Mouse (Mus musculus) spleen, adult 18-20 months (tissue): ENCODE data around the gene Wwc2.
A peak's percentile ranks its signal among the peaks of the same experiment; 100 is the strongest.

ENCODE experiments used
- DNase-seq, 2 experiments: peaks; one replicate each; pipeline ENCODE4 v3.0.0; 2022; ENCODE audit warnings: mixed read lengths in 2 of 2

Wwc2 gene

DNA sequence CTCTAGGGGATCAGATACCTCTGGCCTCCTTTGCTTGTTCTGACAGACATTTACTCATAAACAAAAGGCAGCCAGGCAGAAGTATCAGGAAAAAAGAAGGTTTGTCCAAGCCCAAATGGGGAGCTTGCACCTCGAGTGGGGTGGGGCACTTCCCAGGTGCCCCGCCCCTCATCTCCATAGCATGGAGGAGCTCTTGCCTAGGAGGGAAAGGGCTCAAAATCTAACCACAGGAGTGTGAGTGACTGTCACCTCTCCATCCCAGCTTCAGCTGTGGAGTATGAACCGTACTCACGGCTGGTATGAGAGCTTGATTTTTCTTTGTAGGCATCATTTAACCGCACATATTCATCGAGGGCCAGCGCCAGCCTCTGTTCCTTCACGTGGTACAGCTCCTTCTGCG, 90.4 kb downstream of the Wwc2 start:
- no peak for DNase-seq

DNA sequence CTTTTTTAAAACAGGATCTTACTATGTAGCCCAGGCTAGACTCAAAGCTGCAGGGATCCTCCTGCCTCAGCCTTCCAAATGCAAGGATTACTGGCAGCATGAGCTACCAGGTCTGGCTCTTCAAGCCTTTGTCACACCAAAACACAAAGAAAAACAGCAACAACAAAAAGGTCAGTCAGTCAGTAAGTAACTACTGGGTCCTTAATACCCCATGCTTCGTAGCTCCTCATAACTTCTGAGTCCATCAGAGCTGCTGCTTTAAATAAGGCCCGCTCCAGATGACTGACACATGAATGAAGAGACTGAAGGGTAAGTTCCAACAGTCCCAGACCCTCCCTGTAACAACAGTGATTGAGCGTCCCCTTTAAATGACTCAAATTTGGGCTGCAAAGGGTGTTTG, 90.8 kb downstream of the Wwc2 start:
- no peak for DNase-seq

DNA sequence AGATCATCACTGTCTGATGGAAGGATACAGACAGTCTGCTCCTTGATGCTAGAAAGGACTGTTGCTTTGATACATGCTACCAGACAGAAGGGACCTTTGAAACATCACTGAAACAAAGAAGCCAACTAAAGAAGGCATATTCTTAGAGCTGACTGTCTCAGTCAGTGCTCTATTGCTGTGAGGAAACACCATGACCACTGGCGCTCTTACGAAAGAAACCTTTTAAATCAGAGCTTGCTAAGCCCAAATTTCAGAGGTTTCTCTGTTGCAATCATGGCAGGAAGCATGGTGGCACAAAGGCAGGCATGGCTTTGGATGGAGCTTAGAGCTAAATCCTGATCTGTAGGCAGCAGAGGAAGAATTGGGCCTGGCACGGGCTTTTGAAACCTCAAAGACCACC, 98.3 kb downstream of the Wwc2 start:
- no peak for DNase-seq

DNA sequence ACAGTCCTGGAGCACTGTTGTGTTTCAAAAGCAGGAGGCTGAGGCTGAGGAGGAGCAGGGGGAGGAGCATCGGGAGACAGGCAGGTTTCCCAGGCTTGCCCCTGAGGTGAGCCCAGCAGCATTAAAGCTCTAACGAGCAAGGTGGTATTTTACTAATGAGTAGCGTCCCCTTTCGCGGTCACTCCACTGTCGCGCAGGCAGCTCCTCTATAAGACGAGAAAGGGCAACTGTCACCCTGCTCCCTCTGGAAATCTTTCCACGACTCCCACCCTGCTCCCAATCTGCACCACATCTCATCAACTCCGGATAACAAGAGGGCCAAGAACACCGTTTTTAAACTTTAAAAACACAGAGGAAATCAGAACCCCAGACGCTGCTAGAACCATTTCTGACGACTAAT, 99.1 kb downstream of the Wwc2 start:
- no peak for DNase-seq

GRCm38 (mm10) chr8:47890814-47891210, 99.9 kb downstream of the Wwc2 start:
- no peak for DNase-seq

DNA sequence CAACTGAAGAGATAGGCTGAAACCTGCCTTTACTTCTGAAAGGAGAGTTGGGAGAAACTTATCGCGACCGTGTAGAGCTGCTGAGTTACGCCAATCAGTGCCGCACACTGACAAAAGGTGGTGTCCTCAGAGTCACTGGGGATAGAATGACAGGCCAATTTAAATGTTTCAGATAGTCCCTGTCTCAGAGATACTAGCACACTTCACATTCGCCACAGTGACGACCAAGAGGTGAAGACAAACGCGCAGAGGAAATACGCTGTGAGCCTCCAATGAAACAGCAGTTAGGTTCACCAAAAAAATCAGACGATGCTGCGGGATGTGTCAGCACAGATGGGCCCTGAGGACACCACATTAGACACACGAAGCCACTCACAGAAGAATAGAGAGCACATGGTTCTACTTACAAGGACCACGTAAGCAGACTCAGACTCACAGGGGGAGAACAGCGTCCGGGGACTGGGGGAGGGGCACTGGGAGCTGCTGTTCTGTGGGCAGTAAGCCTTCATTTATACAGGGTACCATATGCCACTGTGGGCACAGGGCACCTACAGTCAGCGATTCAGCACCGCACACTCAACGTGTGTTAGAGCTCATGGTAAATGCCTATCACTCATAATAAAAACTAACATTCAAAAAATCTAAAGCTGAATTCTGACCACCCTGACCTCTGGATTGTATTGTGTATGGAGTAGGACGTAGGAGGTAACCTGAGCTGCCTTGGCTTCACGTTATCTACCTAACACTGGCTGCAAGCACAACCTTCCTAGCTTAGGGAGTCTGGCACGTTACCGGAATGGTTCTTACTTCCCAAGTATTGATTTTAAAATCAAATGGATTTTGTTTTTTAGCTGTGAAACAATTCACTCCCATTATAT, 100.5 kb downstream of the Wwc2 start:
- DNase-seq, result no peak

DNA sequence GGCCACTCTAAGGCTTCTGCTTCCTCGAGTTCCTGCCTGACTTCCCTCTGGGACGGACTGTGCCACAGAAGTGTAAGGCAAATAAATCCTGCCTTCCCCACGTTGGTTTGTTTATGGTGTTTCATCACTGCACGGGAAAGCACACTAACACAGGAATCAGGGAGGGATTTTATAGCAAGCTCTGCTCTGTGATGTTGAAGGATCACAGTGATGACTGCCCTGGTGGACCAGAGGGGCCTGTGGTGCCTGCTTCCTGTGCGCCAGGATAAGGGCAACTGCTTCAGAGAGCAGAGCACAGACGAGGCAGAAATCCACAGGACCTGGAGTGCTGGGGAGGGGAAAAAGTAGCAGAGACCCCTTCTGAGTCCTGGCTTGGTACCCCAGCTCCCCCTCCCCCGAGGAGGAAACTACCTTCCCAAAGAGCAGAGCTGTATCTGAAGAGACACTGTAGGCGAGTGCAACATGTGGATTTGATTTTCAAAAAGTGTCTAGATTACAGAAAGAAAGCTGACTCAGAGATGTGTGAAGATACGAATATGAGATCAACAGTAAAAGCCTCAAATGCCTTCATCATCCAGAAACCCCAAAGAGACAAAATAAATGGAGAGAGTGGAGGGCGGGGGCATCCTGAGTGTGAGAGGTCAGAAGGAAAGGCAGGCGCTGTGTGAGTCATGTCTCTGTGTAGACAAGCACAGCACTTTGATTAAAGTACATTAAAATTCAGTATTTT, 101.7 kb downstream of the Wwc2 start:
- no peak for DNase-seq

- DNase-seq, result no peak
These were observed 106.4 kb downstream of the Wwc2 start for GRCm38 (mm10) chr8:47884306-47884705.

DNA sequence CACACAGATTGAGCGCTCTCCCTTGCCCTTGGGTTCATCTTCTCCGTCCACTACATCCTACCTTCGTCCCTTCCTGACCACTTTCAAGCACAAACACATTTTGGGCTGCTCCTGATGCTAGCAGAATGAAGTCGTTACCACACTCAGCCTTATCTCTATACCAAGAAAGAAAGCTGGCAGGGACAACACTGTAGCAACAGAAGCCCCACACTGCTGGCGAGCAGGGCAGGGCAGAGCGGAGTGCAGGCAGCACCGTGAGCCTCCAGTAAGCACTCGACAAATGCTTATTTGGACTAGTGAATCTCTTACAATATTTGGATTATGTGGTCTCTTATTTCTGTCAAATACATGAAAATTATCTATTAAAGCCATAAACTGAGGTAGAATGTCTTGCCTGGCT, 107.0 kb downstream of the Wwc2 start:
- DNase-seq, result no peak

DNA sequence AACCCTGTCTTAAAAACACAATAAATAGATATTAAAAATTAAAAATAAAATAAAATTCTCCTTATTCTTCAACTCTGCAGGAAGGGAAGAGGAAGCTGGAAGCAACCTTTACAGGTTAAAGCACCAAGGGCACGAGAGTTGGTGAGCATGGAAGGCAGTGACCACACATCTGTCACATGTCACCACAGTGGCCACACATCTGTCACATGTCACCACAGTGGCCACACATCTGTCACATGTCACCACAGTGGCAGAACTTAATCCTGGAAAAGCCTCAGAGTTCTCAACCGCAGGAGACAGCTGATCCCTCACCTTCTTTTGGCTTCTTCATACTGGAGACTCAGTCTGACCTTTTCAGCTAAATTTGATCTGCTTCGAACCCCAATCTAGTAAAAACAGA, 112.2 kb downstream of the Wwc2 start:
- DNase-seq, result no peak

DNA sequence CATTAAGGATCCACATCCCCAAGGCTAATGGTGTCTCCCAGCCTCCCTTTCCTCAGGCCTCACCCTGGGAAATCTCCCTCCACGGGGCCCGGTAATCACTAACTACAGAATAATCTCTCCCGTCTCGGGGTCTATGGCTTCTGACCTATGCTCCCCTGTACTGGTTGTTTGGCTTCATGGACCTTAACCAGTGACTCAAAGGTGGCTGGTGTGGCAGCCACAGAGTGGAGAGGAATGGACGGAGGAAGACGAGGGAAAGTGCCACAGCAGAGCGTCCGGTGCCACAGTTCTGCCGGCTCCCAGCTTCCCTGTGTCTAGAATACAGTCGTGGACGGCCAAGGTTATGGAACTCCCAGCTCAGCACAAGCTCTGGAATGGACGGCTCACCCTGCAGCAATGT, 114.9 kb downstream of the Wwc2 start:
- DNase-seq, result no peak

DNA sequence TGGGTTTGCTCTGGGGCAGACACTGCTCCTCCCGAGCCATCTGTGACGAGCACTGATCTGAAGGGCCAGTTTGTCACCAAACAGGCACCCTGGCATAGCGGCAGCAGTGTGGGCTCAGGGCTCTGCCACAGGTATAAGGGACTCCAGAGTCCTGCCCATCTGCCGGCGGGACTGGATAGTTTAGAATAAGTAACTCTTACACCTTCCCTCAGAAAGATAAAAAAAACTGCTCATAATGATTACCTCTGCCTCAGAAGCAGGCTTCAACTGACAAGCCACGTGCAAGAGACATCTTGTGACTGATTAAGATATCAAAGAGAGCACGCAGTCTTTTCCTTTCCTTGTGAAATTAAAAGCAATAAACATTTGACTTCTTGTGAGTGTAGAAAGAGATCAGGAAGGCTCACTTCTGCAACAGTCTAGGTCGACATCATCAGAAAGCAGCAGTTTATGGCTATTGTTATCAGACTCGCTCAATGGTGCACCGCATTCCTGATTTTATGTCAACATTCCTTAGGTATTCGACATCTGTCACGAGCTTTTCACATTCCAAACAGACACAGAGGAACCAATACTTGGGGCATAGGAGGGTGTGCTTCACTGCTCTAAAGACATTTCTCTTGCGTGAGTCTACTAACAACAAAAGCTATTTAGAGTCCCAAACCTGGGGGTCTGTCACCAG, 116.1 kb downstream of the Wwc2 start:
- no peak for DNase-seq

DNA sequence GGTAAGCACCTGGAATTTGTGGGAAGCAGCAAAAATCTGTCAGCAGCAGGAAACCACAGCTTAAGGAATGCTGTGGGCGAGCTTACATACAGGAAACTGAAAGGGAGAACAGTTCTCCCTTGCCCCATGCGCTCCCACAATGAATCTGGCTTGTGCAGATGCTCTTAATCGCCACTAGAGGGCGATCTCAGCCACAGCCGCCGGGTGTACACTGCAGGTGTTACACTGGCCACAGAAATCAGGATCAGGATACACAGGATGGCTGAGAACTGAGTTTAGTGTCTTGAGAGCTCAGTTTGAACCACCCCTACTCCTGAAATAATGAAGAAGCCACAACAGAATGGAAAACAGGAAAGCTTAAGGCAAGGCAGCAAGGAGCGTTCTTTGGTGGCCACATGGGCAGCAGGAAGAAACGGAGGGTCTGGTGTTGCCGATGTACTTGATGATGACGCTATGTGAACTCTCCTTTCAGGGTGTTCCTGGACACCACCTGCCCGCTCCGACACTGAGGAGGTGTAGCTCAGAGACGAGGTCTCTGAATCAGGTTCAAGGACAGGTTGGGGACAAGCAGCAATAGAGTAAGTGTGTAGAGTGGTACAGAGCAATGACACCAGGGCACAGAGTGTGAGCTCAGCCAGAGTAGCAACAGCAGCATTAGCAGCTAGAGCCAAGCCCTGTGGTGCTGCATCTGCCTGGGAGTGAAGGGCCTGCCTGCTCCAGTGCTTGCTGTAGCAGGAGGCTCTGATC, 118.2 kb downstream of the Wwc2 start:
- DNase-seq, result peak in 1 of 2 experiments; percentile 19

- peak; percentile 50 to 83 for DNase-seq
These were observed 123.7 kb downstream of the Wwc2 start for GRCm38 (mm10) chr8:47867067-47867466.

DNA sequence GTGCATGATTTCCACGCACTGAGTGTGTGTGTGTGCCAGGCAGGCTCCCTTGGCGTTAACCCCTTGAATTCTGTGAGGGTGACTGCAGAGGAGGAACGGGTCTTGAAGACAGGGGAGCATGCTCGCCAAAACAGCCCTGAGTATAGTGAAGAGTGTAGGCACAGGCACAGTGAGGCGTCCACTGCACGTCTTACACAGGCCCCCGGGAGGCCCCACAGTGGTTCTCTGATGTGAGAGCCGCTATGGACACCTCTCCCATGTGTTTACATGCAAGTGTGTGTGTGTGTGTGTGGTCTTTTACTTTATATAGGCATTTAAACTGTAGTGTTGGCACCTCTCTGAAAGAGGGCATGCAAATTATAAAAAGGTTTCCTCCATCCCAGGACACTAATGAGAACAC, 124.2 kb downstream of the Wwc2 start:
- DNase-seq, result no peak

DNA sequence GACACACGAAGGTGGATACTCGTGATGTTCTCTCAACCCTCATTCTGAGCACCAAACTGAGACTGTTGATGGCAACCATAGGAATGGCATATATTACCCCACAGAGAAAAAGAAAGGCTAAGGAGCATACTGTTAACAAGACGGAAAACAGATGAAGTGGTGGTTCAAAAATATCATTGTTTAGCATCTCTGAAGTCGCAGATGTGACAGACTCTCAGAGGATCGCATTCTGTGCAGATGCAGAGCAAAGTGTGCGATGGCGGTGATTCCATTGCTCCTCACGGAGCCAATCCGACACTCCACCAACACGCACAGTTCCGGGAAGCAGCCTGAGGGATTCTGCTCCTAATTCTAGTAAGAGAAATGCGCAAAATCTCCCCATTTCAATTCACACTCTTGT, 131.5 kb downstream of the Wwc2 start:
- no peak for DNase-seq

- DNase-seq, result no peak
These were observed 137.4 kb downstream of the Wwc2 start for GRCm38 (mm10) chr8:47853356-47853755.

- no peak for DNase-seq
These were observed 138.0 kb downstream of the Wwc2 start for GRCm38 (mm10) chr8:47852737-47853136.

GRCm38 (mm10) chr8:47851824-47852502, 138.8 kb downstream of the Wwc2 start:
- DNase-seq, result peak in 1 of 2 experiments; percentile 17

DNA sequence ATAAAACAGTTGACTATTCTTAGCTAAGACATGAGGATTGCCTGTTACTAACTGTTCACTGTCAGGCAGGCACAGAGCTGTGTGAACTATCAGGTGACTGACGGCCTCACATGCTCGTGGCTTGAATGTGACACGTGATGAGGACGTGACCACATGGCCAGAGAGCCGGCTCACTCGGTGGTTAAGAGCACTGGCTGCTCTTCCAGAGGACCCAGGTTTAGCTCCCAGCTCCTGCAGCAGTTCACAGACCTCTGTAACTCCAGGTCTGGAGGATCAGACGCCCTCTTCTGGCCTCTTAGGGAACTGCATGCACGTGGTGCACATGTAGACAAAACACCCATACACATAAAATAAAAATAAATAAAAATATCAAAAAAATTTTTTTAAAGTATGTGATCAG, 140.9 kb downstream of the Wwc2 start:
- DNase-seq, result no peak

DNA sequence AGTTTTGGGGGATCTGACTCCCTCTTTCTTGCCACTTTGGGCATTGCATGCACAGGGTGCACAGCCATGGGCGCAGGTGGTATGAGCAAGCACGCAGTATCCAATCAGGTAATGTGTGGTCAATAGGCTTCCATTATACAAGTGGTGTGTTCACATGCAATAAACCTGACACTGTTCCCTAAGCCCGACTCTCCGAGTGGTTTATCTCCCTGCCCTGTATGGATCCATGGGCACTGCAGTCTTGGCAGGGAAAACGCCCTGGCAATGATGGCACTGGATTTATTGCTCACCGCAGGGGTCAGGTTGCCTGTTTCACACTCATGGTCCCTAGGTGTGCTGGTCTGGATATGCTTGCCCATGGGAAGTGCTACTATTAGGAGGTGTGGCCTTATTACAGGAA, 142.8 kb downstream of the Wwc2 start:
- DNase-seq, result no peak

GRCm38 (mm10) chr8:47847161-47847560, 143.6 kb downstream of the Wwc2 start:
- DNase-seq, result no peak
